Mouse (Mus musculus): Measurements from ENCODE around the gene Cntnap5b.
"Not testable (repeated sequence)": the region's sequence is repeated elsewhere in the genome, so short reads cannot be mapped to it uniquely, and the experiment has no call there.

Cntnap5b gene

GRCm38 (mm10) chr1:99772614-99773013, at the start of gene Cntnap5b:
Gene Cntnap5b, plus strand, starts transcription at chr1:99772765.
- DNase-seq, result no peak

- DNase-seq, result no peak
Measured at GRCm38 (mm10) chr1:99759996-99760395, 12.6 kb upstream of the Cntnap5b start.

GRCm38 (mm10) chr1:99772183-99772582, 382 bp upstream of the Cntnap5b start:
- DNase-seq, result peak; percentile 93

GRCm38 (mm10) chr1:99774144-99774543, 1.6 kb downstream of the Cntnap5b start:
- peak; percentile 61 for DNase-seq

GRCm38 (mm10) chr1:99813334-99814110, 41.0 kb downstream of the Cntnap5b start:
- DNase-seq, result no peak

- no peak for DNase-seq
Measured at GRCm38 (mm10) chr1:99872344-99872743, 99.8 kb downstream of the Cntnap5b start.

GRCm38 (mm10) chr1:99907774-99908173, 135.2 kb downstream of the Cntnap5b start:
- DNase-seq, result no peak

GRCm38 (mm10) chr1:99943515-99943914, 170.9 kb downstream of the Cntnap5b start:
- no peak for DNase-seq

- no peak for DNase-seq
Measured at GRCm38 (mm10) chr1:99959428-99959987, 186.9 kb downstream of the Cntnap5b start.

- DNase-seq, result no peak
Measured at GRCm38 (mm10) chr1:99967300-99968089, 194.9 kb downstream of the Cntnap5b start.

GRCm38 (mm10) chr1:99970184-99971086, 197.9 kb downstream of the Cntnap5b start:
- DNase-seq, result no peak

GRCm38 (mm10) chr1:100001226-100001625, 228.7 kb downstream of the Cntnap5b start:
- not testable (repeated sequence) for DNase-seq

- no peak for DNase-seq
Measured at GRCm38 (mm10) chr1:100006021-100006745, 233.6 kb downstream of the Cntnap5b start.

- DNase-seq, result no peak
Measured at GRCm38 (mm10) chr1:100041808-100042207, 269.2 kb downstream of the Cntnap5b start.

GRCm38 (mm10) chr1:100079812-100080211, 307.2 kb downstream of the Cntnap5b start:
- DNase-seq, result no peak

- no peak for DNase-seq
Measured at GRCm38 (mm10) chr1:100100516-100100915, 328.0 kb downstream of the Cntnap5b start.

GRCm38 (mm10) chr1:100101017-100101416, 328.5 kb downstream of the Cntnap5b start:
- no peak for DNase-seq

- DNase-seq, result no peak
Measured at GRCm38 (mm10) chr1:100104343-100104742, 331.8 kb downstream of the Cntnap5b start.

GRCm38 (mm10) chr1:100122410-100122935, 349.9 kb downstream of the Cntnap5b start:
- no peak for DNase-seq

- no peak for DNase-seq
Measured at GRCm38 (mm10) chr1:100163588-100164357, 391.2 kb downstream of the Cntnap5b start.

GRCm38 (mm10) chr1:100171566-100171965, 399.0 kb downstream of the Cntnap5b start:
- no peak for DNase-seq
